Mouse (Mus musculus): ENCODE measurements around the gene Idua.
"Not testable (repeated sequence)": the region's sequence is repeated elsewhere in the genome, so short reads cannot be mapped to it uniquely, and the experiment has no call there.

Gene Idua

DNA sequence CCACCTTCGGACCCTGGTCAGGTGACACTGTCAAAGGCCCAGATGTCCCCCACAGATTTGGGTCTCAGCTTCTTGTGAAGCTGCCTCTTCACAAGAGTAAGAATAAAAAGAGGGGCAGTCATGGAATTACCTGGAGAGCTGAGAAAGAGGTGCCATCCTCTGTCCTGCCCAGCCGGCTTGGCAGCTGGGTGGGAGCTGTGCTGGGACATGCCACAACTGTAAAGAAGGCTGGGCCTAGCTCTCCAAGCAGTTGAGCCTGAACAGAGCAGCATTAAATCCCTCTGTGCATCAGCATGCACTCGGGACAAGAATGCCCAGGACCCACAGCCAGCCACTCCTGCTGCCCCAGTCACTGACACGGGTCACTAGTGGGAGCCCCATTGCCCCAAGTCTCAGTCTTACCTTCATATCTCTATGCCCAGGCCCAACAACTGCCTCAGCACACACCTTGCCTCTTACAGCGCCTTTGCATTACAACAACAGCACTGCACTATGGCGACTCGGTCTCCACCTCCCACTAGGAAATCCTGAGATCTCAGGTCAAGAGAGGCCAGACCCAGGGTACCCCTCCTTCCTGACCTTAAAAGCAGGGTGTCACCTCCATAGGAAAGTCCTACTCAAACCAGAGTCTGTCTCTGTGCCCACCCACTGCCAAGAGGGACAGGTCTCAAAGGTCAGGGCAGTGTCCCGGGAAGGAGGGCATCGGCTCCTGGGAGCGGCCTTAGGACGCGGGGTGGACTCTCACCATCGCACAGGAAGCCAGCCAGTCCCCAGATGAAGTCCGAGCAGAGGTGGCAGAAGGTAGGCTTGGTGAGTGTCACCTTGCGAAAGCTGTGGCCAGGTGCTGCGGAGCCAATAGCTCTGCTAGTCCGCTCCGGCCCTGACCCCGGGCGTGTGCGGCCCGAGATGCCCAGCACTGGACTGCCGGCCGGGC, at the start of gene Idua:
TSS of gene Idua (plus strand) at position 634 of the 934 bp plus-strand sequence.
- no peak for DNase-seq

- no peak for DNase-seq
These were observed 49.7 kb upstream of the Idua start for GRCm38 (mm10) chr5:108610426-108610825.

GRCm38 (mm10) chr5:108621870-108622269, 38.3 kb upstream of the Idua start:
- DNase-seq, result no peak

DNA sequence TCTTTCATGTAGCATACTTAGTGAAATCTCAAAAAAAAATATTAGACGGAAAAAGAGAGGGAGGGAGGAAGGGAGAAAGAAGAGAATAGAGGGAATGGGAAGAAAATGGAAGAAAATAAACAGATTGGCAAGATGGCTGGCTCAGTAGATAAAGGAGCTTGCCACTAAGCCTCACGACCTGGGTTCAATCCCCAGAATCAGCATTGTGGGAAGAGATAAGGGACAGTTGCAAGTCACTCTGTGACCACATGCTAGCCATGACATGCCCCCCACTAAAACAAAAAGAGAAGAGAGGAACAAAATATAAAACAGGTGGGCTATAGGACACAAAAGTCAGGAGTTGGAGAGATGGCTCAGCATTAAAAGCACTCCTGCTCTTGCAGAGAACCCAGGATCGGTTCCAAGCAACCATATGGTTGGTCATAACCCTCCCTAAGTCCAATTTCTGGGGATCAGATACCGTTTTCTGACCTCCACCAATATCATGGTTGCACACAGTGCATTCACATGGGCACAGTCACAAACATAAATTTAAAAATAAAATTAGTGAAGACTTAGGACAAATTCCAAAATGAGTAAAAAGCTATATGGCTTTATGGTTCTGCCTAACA, 34.0 kb upstream of the Idua start:
- DNase-seq, result no peak

DNA sequence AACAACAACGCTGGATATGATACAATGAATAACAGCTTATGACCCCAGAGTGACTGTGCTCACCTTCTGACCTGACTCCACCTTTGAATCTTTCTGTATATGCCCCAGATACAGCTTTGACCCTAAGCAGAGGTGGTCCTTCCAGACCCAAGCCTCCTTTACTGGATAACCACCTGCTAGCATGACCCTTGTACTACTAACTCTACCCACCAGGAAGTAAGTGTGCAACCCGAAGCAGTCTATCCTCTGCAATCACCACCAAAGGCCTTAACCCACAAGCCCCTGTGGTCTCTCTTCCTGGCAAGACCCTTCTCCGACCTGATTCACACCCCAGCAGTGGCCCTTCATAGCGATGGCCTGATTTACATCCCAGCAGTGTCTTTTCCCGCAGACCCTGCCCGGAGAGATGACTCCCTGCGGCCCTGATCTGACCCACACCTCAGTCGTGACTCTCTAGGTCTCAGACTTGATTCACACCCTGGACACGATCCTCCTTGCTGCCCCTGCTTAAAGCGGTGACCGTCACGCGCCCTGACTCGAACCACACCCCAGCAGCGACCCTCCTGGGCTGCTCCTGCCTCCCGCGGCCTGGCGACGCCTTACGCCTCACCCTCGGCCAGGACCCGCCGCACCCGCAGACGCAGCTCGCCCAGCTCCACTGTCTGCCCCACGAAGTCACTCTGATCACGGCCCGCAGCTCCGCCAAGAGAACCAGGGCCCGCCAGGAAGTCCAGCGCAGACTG, 31.1 kb upstream of the Idua start:
- DNase-seq, result no peak

DNA sequence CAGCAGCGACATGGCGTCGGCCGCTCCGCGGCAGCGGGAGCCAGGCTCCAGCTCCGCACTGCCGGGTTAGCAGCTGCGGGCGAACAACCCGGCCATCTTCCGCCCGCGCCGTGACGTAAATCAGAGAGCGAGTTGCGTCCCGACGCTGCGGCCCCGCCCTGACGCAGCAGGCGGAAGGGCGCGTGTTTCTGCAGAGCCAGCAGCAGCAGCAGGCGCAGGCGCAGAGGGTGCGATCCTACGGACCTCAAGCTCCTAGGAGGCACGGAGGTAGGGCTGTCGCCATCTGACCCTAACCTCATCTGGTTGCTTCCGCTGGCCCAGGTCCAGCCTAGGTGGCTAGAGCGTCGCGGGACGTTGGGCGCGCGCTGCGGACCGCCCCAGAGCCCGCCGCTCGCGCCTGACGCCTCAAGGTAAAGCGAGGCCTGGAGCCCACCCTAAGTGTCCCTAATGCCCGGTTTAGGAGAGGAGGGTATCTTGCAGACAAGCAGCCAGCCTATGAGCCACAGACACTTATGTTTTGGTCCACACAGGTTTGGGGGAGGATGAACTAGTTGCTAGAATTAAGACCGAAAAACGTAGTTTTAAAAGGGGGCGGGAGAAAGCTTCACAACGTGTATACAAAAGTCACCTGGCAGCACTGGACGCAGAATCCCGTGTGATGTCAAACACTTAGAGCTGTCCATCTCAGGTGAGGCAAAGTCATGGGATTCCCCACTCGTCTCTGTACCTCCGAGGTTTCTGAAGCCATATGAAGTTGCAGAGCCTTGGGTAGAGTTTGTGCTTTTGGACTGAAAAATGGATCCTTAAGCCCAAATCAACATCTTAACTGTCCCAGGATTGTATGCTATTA, 30.3 kb upstream of the Idua start, which contains the start of the genes Gak and Tmem175:
TSS of gene Gak (minus strand) at position 122 of the 850 bp plus-strand sequence.
TSS of gene Tmem175 (plus strand) at position 137 of the 850 bp plus-strand sequence.
- DNase-seq, result peak; percentile 96

DNA sequence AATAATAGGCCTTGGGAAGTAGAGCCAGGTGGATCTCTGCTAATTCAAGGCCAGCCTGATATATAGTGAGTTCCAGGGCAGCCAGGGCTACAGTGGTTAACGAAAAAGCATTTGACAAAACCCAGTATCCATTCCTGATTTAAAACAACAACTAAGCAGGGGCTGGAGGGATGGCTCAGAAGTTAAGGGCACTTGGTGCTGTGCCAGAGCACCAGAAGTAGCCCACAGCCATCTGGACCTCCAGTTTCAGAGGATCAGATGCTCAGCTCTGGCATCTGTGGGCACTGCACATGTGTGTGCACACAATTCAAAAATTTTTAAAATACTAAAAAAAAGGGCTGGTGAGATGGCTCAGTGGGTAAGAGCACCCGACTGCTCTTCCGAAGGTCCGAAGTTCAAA, 26.5 kb upstream of the Idua start:
- DNase-seq, result no peak

DNA sequence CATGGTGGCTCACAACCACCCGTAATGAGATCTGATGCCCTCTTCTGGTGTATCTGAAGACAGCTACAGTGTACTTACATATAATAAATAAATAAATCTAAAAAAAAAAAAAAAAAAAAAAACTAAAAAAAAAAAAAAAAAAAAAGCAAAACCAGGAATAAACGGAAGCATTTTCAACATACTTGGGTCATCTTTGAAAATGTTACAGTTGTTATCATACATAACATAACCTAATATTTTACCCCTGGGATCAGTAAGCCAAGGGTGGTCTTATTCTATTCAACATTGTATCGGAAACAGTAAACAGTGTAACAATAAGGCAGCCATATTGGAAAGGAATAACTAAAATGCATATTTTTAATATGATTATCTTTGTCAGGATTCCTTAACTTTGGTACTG, 26.0 kb upstream of the Idua start:
- DNase-seq, result not testable (repeated sequence)

DNA sequence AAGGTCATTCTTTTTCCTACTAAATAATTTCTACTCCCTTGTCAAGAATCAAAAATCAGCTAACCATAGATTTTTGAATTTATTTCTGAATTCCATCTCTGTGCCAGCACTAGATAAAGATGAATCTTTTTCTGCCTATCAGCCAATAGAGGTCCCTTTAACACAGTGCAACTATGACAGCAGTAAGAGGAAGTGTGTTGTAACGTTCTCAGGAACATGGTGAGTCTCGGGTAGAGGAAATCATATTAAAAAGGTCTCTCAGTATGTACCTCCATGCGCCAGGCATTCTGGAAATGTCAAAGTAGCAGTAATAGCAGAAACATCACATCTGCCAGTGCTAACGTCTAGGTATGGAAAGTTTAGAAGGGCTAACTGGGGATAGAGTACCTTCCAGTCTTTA, 24.0 kb upstream of the Idua start:
- DNase-seq, result no peak

- peak; percentile 18 for DNase-seq
These were observed 16.5 kb upstream of the Idua start for GRCm38 (mm10) chr5:108643674-108644073.

GRCm38 (mm10) chr5:108645651-108646342, 14.3 kb upstream of the Idua start:
- no peak for DNase-seq

- DNase-seq, result peak; percentile 40
These were observed 13.8 kb upstream of the Idua start for GRCm38 (mm10) chr5:108646343-108646660.

DNA sequence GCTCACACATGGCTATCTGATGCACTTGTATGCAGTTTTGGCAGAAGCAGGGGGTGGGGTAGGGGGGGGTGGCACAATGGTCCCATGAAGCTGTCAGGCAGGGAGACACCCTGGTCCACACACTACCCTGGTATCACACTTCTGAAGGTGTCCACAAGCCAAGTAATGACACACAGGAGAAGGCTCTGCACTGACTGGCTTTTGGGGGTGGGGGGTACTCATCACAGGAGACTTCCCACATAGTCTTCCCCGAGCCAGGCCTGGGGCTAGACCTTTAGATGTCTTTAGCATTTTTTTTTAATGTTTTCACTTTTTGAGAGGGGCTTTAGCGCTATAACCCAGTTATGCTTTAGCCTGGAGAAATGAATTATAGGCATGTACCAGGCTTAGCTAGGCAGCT, 12.8 kb upstream of the Idua start:
- no peak for DNase-seq

DNA sequence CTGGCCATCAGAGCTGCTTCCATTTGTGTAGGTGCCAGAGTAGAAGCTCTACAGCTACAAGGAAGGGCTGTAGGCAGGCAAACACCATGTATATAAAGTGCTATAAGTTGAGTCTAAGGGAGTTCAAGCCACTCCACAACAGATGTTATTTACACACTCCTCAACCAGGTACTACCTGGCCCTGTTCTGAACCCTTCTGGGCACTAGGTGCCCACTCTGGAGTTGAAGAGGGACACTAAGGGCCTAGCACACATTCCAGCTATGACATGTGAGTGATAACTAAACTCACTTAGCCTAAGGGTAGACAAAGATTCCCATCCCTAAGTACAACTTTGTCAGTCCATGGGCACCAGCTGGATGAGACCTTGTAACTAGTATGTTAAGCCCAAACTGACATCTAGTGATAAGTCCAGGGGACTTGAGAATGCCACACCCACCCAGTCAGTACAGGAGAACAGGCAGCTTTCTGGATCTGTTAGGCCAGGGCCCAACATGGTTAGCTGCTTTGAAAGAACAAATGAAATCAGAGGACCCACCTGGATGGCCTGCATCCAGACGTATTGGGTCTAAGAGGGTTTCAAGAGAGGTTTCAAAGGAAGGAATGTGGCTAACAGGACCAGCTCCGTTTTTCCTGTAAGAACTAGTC, 12.2 kb upstream of the Idua start:
- DNase-seq, result peak; percentile 23

GRCm38 (mm10) chr5:108648937-108649576, 11.1 kb upstream of the Idua start:
- no peak for DNase-seq

- no peak for DNase-seq
These were observed 9.8 kb upstream of the Idua start for GRCm38 (mm10) chr5:108650341-108650740.

DNA sequence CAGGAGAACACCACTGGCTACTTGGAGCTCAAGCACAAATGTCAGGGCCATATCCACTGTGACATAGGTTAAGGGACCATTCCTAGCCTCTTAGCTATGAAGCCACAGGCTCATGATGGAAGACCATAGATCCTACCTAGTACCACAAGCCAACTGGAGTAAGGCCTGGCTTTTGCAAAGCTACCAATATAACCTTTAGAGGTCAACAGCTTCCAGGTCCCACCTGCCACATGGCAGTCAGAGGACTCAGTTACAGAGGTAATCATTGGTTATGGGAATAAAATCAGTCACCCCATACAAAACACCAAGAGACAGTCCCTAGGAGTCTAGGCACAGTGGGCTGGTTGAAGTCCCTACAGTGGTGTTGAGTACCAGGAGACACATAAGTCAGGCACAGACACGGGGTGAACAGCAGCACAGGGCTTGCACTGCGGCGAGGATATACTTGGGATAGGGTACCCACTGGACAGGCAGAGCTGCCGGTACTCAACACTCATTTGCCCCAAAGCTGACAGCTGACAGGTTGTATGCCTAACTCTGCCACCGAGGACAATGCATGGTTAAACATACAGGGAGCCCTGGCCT, 8.9 kb upstream of the Idua start:
- DNase-seq, result no peak

DNA sequence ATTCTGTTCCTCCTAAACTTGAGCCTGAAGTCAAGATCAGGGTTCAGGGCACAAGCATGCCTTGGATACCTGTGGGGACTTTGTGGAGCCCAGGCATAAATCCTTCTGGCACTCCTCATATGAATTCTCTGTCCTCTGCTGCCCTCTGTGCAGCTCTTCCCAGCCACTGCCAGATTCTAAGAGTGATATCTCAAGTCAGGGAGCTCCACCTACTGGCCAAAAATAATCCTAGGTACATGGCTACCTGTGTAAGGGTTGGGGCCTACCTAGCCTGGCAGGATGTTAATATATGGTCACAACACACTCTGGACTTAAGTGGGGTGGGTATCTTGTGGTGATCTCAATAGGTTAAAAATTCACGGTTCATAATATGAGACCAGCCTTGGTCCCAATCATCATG, 8.3 kb upstream of the Idua start:
- peak; percentile 93 for DNase-seq

DNA sequence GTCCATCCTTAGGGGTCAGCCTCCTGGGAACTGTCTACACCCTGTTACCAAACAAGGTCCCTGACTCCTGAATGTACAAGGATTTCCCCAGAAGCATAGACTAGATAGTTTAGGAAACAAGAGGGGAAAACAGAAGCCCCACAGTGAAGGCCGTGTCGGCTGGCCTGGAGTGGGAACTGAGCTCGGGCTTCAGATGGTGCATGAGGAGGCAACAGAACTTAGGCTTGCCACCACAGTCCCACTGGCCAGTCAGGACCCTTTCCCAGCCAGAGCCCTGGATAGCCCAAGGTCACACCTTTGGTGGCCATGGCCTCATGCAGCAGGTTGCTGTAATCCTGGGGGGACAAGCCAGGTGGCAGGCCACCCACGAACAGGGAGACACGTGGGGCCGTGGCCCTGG, 6.8 kb upstream of the Idua start:
- DNase-seq, result no peak

- no peak for DNase-seq
These were observed 5.6 kb upstream of the Idua start for GRCm38 (mm10) chr5:108654444-108654990.
